Mouse (Mus musculus) adrenal gland (tissue): Measurements from ENCODE around the gene Ncam1.

Experiments
- intact Hi-C: fragments of 180-260 bp; cut with DNase I; formaldehyde crosslinking; loops from one replicate; pipeline ENCODE4 v1.15.1; 2025

The Ncam1 gene

GRCm38 (mm10) chr9:49622928-49623676 is 175.6 kb downstream of the Ncam1 start:
- intact Hi-C loops, result no loop called here

- intact Hi-C loops, result no loop called here
Observed at GRCm38 (mm10) chr9:49621691-49622090, 177.0 kb downstream of the Ncam1 start.

- intact Hi-C loops, result loop anchor here (5.0 kb wide), 1 partner anchor 818 kb away; no protein-coding TSS in a partner anchor
Observed at GRCm38 (mm10) chr9:49618699-49619392, 179.9 kb downstream of the Ncam1 start.

GRCm38 (mm10) chr9:49618266-49618665 is 180.5 kb downstream of the Ncam1 start:
- intact Hi-C loops, result loop anchor here (5.0 kb wide), 1 partner anchor 819 kb away; no protein-coding TSS in a partner anchor

GRCm38 (mm10) chr9:49617216-49617615 is 181.5 kb downstream of the Ncam1 start:
- intact Hi-C loops, result loop anchor here (2.0 to 5.0 kb wide), 2 partner anchors 556 to 820 kb away; no protein-coding TSS in a partner anchor

GRCm38 (mm10) chr9:49612387-49612786 is 186.3 kb downstream of the Ncam1 start:
- intact Hi-C loops, result no loop called here

- intact Hi-C loops, result no loop called here
Observed at GRCm38 (mm10) chr9:49608191-49608590, 190.5 kb downstream of the Ncam1 start.

- intact Hi-C loops, result no loop called here
Observed at GRCm38 (mm10) chr9:49606717-49607116, 192.0 kb downstream of the Ncam1 start.

GRCm38 (mm10) chr9:49606317-49606716 is 192.4 kb downstream of the Ncam1 start:
- intact Hi-C loops, result no loop called here

- intact Hi-C loops, result no loop called here
Observed at GRCm38 (mm10) chr9:49605791-49606190, 192.9 kb downstream of the Ncam1 start.

- intact Hi-C loops, result no loop called here
Observed at GRCm38 (mm10) chr9:49605351-49605750, 193.4 kb downstream of the Ncam1 start.

- intact Hi-C loops, result no loop called here
Observed at GRCm38 (mm10) chr9:49601215-49601614, 197.5 kb downstream of the Ncam1 start.

GRCm38 (mm10) chr9:49595635-49596348 is 202.9 kb downstream of the Ncam1 start:
- intact Hi-C loops, result no loop called here

GRCm38 (mm10) chr9:49594876-49595634 is 203.7 kb downstream of the Ncam1 start:
- intact Hi-C loops, result no loop called here

GRCm38 (mm10) chr9:49593951-49594536 is 204.7 kb downstream of the Ncam1 start:
- intact Hi-C loops, result no loop called here

- intact Hi-C loops, result no loop called here
Observed at GRCm38 (mm10) chr9:49592006-49592405, 206.7 kb downstream of the Ncam1 start.

- intact Hi-C loops, result no loop called here
Observed at GRCm38 (mm10) chr9:49590261-49590660, 208.5 kb downstream of the Ncam1 start.

- intact Hi-C loops, result no loop called here
Observed at GRCm38 (mm10) chr9:49577136-49577535, 221.6 kb downstream of the Ncam1 start.

GRCm38 (mm10) chr9:49571695-49572510 is 226.8 kb downstream of the Ncam1 start:
- intact Hi-C loops, result no loop called here
